Mouse (Mus musculus) CH12.LX (cell line): ENCODE results near the gene Gm9. TPM values are rescaled to one million over a fixed set of nuclear protein-coding genes. Genes with fewer than 3 reads are reported as not detected.

Experiments used
- polyA plus RNA-seq: library from polyadenylated mRNA; unstranded; fragments of >175 nt; gene quantifications from 2 replicates; pipeline ENCODE4 v1.2.1, GENCODE M21; 2012; ENCODE audit warnings: low read depth; ENCODE audit not compliant: insufficient read length
- total RNA-seq, 2 experiments: library from RNA; depleted of rRNA; stranded (reverse); fragments of 300-350 nt in 1 of 2; fragments of >200 nt in 1 of 2; gene quantifications; 2 replicates each; pipeline ENCODE4 v1.2.3; 2012 to 2014

Gene Gm9
- total and polyA plus RNA-seq, 3 experiments, result not detected

Other genes with a start within 250 kb of the Gm9 start
- 88.1 and 98.8 TPM in 2 replicates for gene Sept6, start 219.2 kb downstream of the Gm9 start, total RNA-seq (2012; rRNA removed)
- 94.1 and 94.4 TPM in 2 replicates for gene Sept6, start 219.2 kb downstream of the Gm9 start, total RNA-seq (2014; rRNA removed)
- gene Sept6, start 219.2 kb downstream of the Gm9 start, polyA plus RNA-seq, result 180 and 214 TPM in 2 replicates
- gene Sowahd, start 162.2 kb downstream of the Gm9 start, total RNA-seq (2012; rRNA removed), result not detected in 2 replicates
- not detected in 2 replicates for gene Sowahd, start 162.2 kb downstream of the Gm9 start, total RNA-seq (2014; rRNA removed)
- gene Sowahd, start 162.2 kb downstream of the Gm9 start, polyA plus RNA-seq, result not detected in 2 replicates
- 2,172 and 2,270 TPM in 2 replicates for gene Rpl39, start 125.6 kb downstream of the Gm9 start, total RNA-seq (2012; rRNA removed)
- 1,227 and 1,249 TPM in 2 replicates for gene Rpl39, start 125.6 kb downstream of the Gm9 start, total RNA-seq (2014; rRNA removed)
- gene Rpl39, start 125.6 kb downstream of the Gm9 start, polyA plus RNA-seq, result 2,129 and 2,542 TPM in 2 replicates
- gene Upf3b, start 100.7 kb downstream of the Gm9 start, total RNA-seq (2012; rRNA removed), result 14.2 and 15.2 TPM in 2 replicates
- gene Upf3b, start 100.7 kb downstream of the Gm9 start, total RNA-seq (2014; rRNA removed), result 13.4 and 15.7 TPM in 2 replicates
- 49.6 and 57.7 TPM in 2 replicates for gene Upf3b, start 100.7 kb downstream of the Gm9 start, polyA plus RNA-seq
- gene Nkap, start 84.2 kb downstream of the Gm9 start, total RNA-seq (2012; rRNA removed), result 10.5 and 11.6 TPM in 2 replicates
- 19.4 TPM in 2 replicates for gene Nkap, start 84.2 kb downstream of the Gm9 start, total RNA-seq (2014; rRNA removed)
- gene Nkap, start 84.2 kb downstream of the Gm9 start, polyA plus RNA-seq, result 17.4 and 28.2 TPM in 2 replicates
- not detected in 2 replicates for gene Akap14, start 42.2 kb downstream of the Gm9 start, total RNA-seq (2012; rRNA removed)
- not detected in 2 replicates for gene Akap14, start 42.2 kb downstream of the Gm9 start, total RNA-seq (2014; rRNA removed)
- 0.17 TPM in 1 of 2 replicates, not detected in the other for gene Akap14, start 42.2 kb downstream of the Gm9 start, polyA plus RNA-seq
- 268 and 273 TPM in 2 replicates for gene Ndufa1, start 19.9 kb downstream of the Gm9 start, total RNA-seq (2012; rRNA removed)
- gene Ndufa1, start 19.9 kb downstream of the Gm9 start, total RNA-seq (2014; rRNA removed), result 165 and 188 TPM in 2 replicates
- 190 and 191 TPM in 2 replicates for gene Ndufa1, start 19.9 kb downstream of the Gm9 start, polyA plus RNA-seq
- gene Rnf113a1, start 19.8 kb downstream of the Gm9 start, total RNA-seq (2012; rRNA removed), result 9.6 and 12.5 TPM in 2 replicates
- 10.0 and 11.0 TPM in 2 replicates for gene Rnf113a1, start 19.8 kb downstream of the Gm9 start, total RNA-seq (2014; rRNA removed)
- 9.9 and 11.1 TPM in 2 replicates for gene Rnf113a1, start 19.8 kb downstream of the Gm9 start, polyA plus RNA-seq
- gene Rhox1, start 11.2 kb upstream of the Gm9 start, total RNA-seq (2012; rRNA removed), result not detected in 2 replicates
- gene Rhox1, start 11.2 kb upstream of the Gm9 start, total RNA-seq (2014; rRNA removed), result not detected in 2 replicates
- gene Rhox1, start 11.2 kb upstream of the Gm9 start, polyA plus RNA-seq, result not detected in 2 replicates
- gene Rhox2a, start 33.9 kb upstream of the Gm9 start, total RNA-seq (2012; rRNA removed), result 0.21 TPM in 1 of 2 replicates, not detected in the other
- gene Rhox2a, start 33.9 kb upstream of the Gm9 start, total RNA-seq (2014; rRNA removed), result not detected in 2 replicates
- gene Rhox2a, start 33.9 kb upstream of the Gm9 start, polyA plus RNA-seq, result not detected in 2 replicates
- gene Rhox3a, start 38.9 kb upstream of the Gm9 start, total RNA-seq (2012; rRNA removed), result not detected in 2 replicates
- not detected in 2 replicates for gene Rhox3a, start 38.9 kb upstream of the Gm9 start, total RNA-seq (2014; rRNA removed)
- 0.52 TPM in 1 of 2 replicates, not detected in the other for gene Rhox3a, start 38.9 kb upstream of the Gm9 start, polyA plus RNA-seq
- gene Rhox4a, start 54.3 kb upstream of the Gm9 start, total RNA-seq (2012; rRNA removed), result 3.8 and 4.8 TPM in 2 replicates
- 7.2 and 8.2 TPM in 2 replicates for gene Rhox4a, start 54.3 kb upstream of the Gm9 start, total RNA-seq (2014; rRNA removed)
- gene Rhox4a, start 54.3 kb upstream of the Gm9 start, polyA plus RNA-seq, result 32.8 TPM in 1 of 2 replicates, not detected in the other
- not detected in 2 replicates for gene Rhox3a2, start 169.0 kb upstream of the Gm9 start, total RNA-seq (2012; rRNA removed)
- not detected in 2 replicates for gene Rhox3a2, start 169.0 kb upstream of the Gm9 start, total RNA-seq (2014; rRNA removed)
- gene Rhox3a2, start 169.0 kb upstream of the Gm9 start, polyA plus RNA-seq, result not detected in 2 replicates
- gene Rhox4a2, start 179.8 kb upstream of the Gm9 start, total RNA-seq (2012; rRNA removed), result 1.7 TPM in 1 of 2 replicates, not detected in the other
- gene Rhox4a2, start 179.8 kb upstream of the Gm9 start, total RNA-seq (2014; rRNA removed), result 9.8 and 16.4 TPM in 2 replicates
- 0.36 and 36.6 TPM in 2 replicates for gene Rhox4a2, start 179.8 kb upstream of the Gm9 start, polyA plus RNA-seq
- gene Rhox2b, start 201.0 kb upstream of the Gm9 start, total RNA-seq (2012; rRNA removed), result not detected in 2 replicates
- 0.34 TPM in 1 of 2 replicates, not detected in the other for gene Rhox2b, start 201.0 kb upstream of the Gm9 start, total RNA-seq (2014; rRNA removed)
- gene Rhox2b, start 201.0 kb upstream of the Gm9 start, polyA plus RNA-seq, result 0.35 TPM in 1 of 2 replicates, not detected in the other
- 1.6 and 3.9 TPM in 2 replicates for gene Rhox4b, start 221.5 kb upstream of the Gm9 start, total RNA-seq (2012; rRNA removed)
- not detected in 2 replicates for gene Rhox4b, start 221.5 kb upstream of the Gm9 start, total RNA-seq (2014; rRNA removed)
- gene Rhox4b, start 221.5 kb upstream of the Gm9 start, polyA plus RNA-seq, result 0.51 and 0.56 TPM in 2 replicates
- gene Rhox2c, start 242.6 kb upstream of the Gm9 start, total RNA-seq (2012; rRNA removed), result not detected in 2 replicates
- not detected in 2 replicates for gene Rhox2c, start 242.6 kb upstream of the Gm9 start, total RNA-seq (2014; rRNA removed)
- not detected in 2 replicates for gene Rhox2c, start 242.6 kb upstream of the Gm9 start, polyA plus RNA-seq
- gene Rhox3c, start 247.5 kb upstream of the Gm9 start, total RNA-seq (2012; rRNA removed), result not detected in 2 replicates
- not detected in 2 replicates for gene Rhox3c, start 247.5 kb upstream of the Gm9 start, total RNA-seq (2014; rRNA removed)
- gene Rhox3c, start 247.5 kb upstream of the Gm9 start, polyA plus RNA-seq, result not detected in 2 replicates